Mouse (Mus musculus): ENCODE results near the gene Bpifb6. TPM values are rescaled to one million over a fixed set of nuclear protein-coding genes. Genes with fewer than 3 reads are reported as not detected.

The Bpifb6 gene
- total RNA-seq, 2 experiments from 2014 or later = not detected

GRCm38 (mm10) chr2:153953836-153954235, 53.6 kb downstream of the Bpifb6 start:
- peak in 1 of 2 experiments; percentile 39 for DNase-seq (ENCODE audit: extremely low spot score in 1 of 2, low spot score in 1 of 2)

Other genes starting within 250 kb of the Bpifb6 start
- gene Dnmt3c, start 203.7 kb upstream of the Bpifb6 start, total RNA-seq (2021) = under 1 TPM in 1 of 2 experiments, not detected in 1; 0.23 TPM
- 10 to 100 TPM; 82.2 to 89.2 TPM for gene Mapre1, start 159.1 kb upstream of the Bpifb6 start, total RNA-seq (2021)
- gene Efcab8, start 120.5 kb upstream of the Bpifb6 start, total RNA-seq (2021) = under 1 TPM; 0.12 to 0.19 TPM
- gene Sun5, start 29.3 kb upstream of the Bpifb6 start, total RNA-seq (2021) = not detected
- gene Bpifb2, start 25.3 kb upstream of the Bpifb6 start, total RNA-seq (2021) = not detected
- gene Bpifb3, start 17.8 kb downstream of the Bpifb6 start, total RNA-seq (2021) = not detected
- not detected for gene Bpifb4, start 37.8 kb downstream of the Bpifb6 start, total RNA-seq (2021)
- not detected for gene Bpifa6, start 74.6 kb downstream of the Bpifb6 start, total RNA-seq (2021)
- not detected for gene Bpifa2, start 107.9 kb downstream of the Bpifb6 start, total RNA-seq (2021)
- not detected for gene Bpifa3, start 229.9 kb downstream of the Bpifb6 start, total RNA-seq (2021)
- gene Bpifa1, start 242.5 kb downstream of the Bpifb6 start, total RNA-seq (2021) = not detected